Mouse (Mus musculus): ENCODE measurements around the gene Tmem63b. TPM values are rescaled to one million over a fixed set of nuclear protein-coding genes. Genes with fewer than 3 reads are reported as not detected.
A peak's percentile ranks its signal among the peaks of the same experiment; 100 is the strongest.

Gene Tmem63b
- total and polyA plus RNA-seq, 3 experiments = 37.9 to 68.9 (median 54.8) TPM

- no peak for DNase-seq
Measured at GRCm38 (mm10) chr17:45706796-45707195, 20.1 kb upstream of the Tmem63b start.

GRCm38 (mm10) chr17:45703187-45703586 lies 16.5 kb upstream of the Tmem63b start:
- DNase-seq = no peak

DNA sequence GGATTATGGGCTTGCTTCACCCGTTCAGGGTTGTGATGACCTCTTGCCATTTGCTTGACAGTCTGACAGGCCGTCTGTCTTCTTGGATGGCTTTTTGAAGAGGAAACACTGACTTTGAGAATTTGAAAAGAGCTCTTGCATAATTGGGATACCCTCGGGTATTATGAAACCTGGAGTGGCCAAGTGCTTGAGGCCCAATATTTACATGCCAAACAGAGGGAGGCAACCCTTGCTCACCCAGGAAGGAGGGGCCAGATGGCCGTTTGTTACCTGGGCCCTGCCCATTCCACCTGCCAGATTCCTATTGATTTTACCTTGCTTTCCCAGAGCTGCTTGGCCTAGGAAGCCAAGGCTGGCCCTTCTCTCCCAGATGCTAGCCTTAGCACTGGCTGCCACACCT lies 15.5 kb upstream of the Tmem63b start:
- no peak for DNase-seq

DNA sequence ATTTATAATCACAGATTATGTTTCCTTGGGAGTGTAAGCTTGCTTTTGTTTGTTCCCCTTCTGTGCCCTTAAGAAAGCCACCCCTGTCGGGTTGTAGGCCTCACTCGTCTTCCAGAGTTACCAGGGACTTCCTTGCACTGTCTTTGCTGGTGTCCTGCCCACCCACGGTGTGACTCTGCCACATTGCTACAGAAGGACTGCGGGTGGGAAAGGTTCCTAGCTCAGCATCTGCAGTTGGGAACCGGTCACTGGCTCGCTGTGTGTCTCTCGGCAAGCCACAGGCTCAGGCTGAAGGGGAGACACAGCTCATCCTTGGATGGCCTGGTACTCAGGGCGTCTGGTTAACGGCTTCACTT lies 14.5 kb upstream of the Tmem63b start:
- DNase-seq = no peak

DNA sequence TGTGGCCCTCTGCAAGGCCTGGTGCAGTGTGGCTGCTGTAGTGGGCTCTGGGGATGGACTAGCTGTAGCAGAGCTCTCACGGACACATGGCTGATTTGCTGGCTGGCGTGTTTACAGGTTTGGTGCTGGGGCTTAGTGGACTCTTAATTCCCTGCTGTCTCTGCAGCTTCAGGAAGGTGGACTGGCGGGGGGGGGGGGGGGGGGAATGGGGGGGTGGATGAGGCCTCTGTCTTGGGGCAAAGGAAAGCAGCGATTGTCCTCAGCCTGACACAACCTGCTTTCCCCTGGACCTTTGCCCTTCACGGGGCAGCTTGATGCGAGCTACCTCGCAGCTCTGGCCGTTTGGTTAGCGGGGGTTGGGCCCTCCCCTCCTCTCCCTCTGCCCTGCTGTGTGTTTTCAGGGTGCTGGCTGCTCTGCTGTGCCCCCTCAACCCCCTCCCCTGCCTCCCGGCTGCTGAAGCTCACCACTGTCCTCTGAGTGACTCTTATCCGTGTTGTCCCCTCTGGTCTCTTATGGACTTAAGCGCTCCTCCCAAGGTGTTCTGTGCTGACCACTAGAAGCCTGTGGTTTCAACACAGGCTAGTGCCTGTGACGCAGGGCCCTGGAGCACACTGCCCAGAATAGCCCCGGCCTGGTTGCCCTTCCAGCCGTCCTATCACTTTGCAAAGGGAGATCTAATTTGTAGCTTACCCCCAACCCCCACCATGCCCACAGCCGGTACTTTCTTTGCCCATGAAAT lies 14.0 kb upstream of the Tmem63b start:
- no peak for DNase-seq

DNA sequence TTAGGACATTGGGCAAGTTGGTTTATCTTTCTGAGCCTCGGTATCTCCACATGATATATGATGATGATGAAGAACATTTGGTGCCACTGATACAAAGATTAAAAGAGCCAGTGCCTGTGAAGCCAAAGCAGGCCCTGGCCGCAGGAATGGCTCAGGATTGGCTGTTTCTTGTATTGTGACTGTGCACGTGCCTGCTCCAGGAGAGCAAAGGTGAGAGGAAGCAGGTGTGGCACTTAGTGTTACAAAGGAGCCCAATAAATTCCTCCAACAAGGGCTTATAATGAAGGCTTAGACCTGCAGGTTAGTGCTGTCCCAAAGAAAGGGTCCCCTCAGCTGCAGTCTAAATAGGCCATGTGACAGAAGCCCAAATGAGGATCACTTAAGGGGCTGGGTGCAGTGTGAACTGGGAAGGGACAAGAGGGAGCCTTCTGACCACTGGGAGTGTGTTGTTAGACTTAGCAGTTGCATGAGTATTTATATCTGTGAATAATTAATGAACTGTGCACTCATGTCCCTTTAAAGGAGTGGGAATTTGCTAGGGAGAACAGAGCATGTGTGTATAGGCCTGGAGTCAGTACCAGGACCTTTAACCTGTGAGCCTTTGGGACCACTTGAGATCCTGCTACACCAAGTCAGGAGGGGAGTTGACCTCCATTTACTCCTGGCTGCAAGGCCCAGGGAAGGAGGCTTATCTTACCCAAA lies 12.5 kb upstream of the Tmem63b start:
- no peak for DNase-seq

DNA sequence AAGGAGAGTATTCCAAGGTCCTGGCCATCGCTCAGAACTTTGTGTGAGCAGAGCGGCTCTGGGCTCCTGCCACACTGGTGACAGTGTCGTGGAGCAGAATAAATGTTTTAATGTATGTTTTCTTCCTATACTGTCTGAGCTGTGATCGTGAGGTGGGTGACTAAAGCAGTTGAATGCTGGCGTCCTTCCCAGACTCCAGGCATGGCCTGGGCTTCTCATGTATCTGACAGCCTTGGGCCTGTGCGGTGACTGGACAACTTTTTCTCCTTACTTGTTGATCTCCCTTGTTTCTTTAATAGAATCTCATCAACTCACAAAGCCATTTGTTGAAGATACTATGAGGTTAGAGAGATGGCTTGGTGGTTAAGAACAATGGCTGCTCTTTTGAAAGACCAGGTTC lies 11.7 kb upstream of the Tmem63b start:
- DNase-seq = no peak

- DNase-seq = no peak
Measured at GRCm38 (mm10) chr17:45696981-45697380, 10.3 kb upstream of the Tmem63b start.

GRCm38 (mm10) chr17:45695227-45696120 lies 8.8 kb upstream of the Tmem63b start:
- peak; percentile 43 for DNase-seq

DNA sequence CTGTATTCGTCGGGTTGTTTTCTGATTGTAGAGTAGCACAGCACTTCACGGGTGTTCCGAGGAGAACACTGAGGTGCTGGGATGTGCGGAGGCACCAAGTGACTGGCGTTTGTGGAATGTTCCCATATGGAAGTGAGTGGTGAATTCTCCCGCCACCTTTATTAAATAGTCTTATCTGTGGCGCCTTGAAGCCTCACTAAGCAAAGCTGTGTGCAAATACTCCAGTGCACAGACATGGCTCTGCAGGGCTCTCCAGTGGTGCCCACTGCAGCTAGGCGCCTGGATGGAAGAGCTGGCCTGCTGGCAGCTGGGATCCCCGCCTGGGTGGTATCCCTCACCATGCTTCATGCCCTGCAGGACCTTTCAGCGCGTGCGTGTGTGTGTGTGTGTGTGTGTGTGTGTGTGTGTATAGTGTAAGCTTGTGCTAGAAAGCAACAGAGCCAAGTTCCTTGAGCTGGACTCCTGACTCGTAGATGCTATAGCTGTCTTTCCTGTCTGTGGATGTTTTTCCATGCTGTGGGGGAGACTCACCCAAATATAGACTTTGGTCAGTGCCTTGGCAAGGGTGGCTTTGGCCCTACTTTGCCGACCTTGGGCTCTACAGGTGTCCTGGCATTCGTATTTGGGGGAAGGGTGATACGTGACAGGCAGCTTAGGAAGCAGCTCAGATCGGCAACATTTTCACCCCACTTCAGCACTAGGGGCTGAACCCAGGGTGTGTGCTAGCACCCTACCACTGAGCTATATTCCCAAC lies 7.3 kb upstream of the Tmem63b start:
- no peak for DNase-seq

DNA sequence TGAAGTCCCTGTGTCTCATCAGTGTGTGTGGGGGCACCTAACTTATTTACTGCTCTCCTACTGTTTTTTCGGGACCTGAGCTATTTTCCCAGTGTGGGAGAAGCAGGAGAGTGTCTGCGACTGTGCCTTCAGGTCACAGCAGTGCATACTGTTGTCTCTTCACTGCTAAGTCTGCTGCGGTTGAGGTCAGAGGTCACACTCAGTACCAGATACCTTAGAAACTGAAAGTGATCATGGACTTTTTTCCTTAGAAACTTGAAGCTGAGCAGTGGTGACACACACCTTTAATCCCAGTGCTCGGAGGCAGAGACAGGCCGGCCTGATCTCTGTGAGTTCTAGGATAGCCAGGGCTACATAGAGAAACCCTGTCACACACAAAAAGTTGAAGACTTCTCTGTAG lies 5.5 kb upstream of the Tmem63b start:
- DNase-seq = no peak

GRCm38 (mm10) chr17:45690044-45690443 lies 3.3 kb upstream of the Tmem63b start:
- no peak for DNase-seq

DNA sequence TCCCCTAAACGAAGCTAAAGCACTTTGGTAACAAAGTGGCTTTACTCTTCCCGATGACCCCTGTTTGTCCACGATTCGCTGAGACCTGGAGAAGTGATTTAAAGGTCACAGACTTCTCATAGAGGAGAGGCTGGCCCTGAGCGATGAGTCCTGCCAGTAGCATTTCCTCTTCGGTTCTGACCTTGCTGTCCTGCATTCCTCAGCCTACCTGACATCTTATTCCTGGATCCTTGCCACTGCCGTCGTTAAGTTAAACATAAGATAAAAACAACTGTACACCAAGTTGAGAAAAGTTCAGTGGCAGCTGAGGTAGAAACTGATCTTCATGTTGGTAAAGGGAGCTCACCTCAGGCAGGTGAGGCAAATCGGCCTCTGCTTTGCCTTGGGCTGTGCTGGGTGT lies 2.4 kb upstream of the Tmem63b start:
- DNase-seq = no peak

DNA sequence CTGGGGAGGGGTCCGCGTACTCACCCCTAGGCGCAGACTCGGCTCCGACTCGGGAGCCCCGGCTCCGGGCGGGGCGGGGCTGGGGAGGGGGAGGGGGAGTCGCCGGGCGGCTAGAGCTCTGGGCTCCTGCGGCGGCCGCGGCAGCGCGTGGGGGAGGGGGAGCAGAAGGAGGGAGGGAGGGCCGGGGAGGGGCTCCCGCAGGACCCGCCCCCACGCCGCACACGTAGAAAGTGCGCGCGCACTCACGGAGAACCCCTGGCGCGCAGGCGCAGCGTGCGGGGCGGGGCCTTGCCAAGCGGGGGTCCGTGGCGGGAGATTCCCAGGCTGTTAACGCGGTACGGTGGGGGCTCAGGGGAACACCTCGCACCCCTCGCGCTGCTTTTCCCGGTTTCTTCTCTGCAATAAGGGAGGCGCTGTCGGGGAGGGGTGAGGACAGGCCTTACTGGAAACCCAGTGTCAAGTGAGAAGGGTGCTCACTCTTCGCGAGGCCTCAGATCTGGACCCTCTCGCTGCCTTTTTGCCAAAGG lies 549 bp downstream of the Tmem63b start, which contains the start of gene Mrpl14:
Gene Mrpl14, plus strand, starts transcription at position 230 of the 527 bp plus-strand sequence.
- DNase-seq = peak; percentile 93

DNA sequence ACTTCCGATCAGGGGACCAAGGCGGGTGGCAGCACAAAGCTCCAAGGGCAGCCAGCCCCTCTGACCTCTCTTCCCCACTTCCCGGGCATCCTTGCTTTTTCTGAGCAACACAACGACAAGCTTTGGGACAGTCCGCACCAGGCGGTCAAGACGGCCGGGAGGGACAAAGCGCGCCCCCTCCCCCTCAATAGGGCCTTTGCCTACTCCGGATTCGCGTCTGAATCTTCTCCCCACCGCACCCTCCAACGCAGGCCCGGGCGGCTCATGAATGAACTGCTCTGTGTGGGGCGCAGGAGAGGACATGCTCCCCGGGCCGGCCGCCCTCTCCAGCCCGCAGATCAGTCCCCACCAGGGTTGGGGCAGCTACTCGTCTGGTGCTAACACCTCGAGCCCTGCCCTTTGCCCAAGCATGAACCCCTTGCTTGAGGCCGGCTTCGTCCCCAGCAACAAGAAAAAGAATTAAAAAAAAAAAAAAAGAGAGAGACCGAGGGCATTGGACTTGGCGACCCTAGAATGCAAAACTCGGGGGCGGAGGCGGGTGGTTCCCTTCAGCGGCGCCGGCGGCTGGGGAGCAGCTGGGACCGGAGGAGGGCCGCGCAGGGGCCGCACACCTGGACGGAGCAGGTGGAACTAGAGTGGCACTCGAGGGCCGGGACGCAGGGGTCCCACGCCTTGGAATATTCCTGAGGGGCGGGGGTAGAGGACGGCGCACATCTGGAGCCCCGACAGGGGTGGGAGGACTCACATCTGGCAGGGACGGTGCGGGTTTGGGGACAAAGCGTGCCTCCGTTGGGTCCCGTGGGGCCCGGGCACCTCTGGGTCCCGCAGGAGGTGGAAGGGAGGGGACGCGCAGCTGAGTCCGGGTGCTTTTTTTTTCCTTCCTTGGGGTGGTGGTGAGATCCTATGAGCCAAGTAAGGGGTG lies 1.3 kb downstream of the Tmem63b start:
- peak; percentile 69 for DNase-seq

- DNase-seq = no peak
Measured at GRCm38 (mm10) chr17:45684667-45685131, 2.0 kb downstream of the Tmem63b start.

DNA sequence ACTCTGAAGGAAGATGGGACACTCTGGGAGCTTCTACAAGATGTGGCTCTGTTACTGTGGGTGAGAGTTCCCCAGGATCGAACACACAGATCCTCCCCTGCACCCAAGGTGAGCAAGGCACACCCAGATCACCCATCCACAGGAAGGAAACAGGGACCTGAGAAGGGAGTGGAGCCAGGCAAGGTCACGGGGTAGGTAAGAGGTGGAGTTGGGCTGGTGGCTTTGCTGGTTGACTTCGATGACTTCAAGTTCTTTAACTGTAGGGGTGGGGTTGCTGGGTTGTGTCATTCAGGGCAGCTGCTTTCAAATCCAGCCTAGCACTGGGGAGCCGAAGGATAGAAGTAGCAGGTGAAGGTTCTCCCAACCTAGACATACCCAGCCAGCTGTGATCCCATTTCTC lies 3.9 kb downstream of the Tmem63b start:
- DNase-seq = no peak

- no peak for DNase-seq
Measured at GRCm38 (mm10) chr17:45681588-45681987, 5.1 kb downstream of the Tmem63b start.

- DNase-seq = peak; percentile 50
Measured at GRCm38 (mm10) chr17:45680391-45680980, 6.2 kb downstream of the Tmem63b start.

GRCm38 (mm10) chr17:45678106-45678505 lies 8.6 kb downstream of the Tmem63b start:
- peak; percentile 53 for DNase-seq
